Mouse (Mus musculus) midbrain, embryonic 14.5 days (tissue): ENCODE data around the gene Ebf4. TPM values are rescaled to one million over a fixed set of nuclear protein-coding genes. Genes with fewer than 3 reads are reported as not detected.
"Not testable (repeated sequence)": the region's sequence is repeated elsewhere in the genome, so short reads cannot be mapped to it uniquely, and the experiment has no call there.

ENCODE experiments used
- ATAC-seq: fragments of 200-750 bp; cut with Nextera tagmentation; 2 replicates; pipeline ENCODE4 v1.8.0; 2017; ENCODE audit warnings: moderate number of reproducible peaks, moderate library complexity; ENCODE audit not compliant: low FRiP score, low TSS enrichment
- DNase-seq: peaks from one replicate; pipeline ENCODE4 v3.0.0-alpha.2; 2015
- H3K27ac ChIP-seq: fragments of 300-500 bp; sonication (generic); replicated peaks from 2 replicates; pipeline ENCODE4 v1.5.1; 2014; ENCODE audit warnings: mild to moderate bottlenecking, low read depth, low read length, moderate library complexity
- H3K27me3 ChIP-seq: fragments of 300-500 bp; sonication (generic); 2 replicates; pipeline ENCODE4 v1.6.1; 2014; ENCODE audit warnings: low read length, control low read depth, mixed read lengths; ENCODE audit not compliant: control insufficient read depth, insufficient read depth
- H3K36me3 ChIP-seq: fragments of 300-500 bp; sonication (generic); 2 replicates; pipeline ENCODE4 v1.6.1; 2014; ENCODE audit warnings: low read length, control low read depth; ENCODE audit not compliant: control insufficient read depth, insufficient read depth
- H3K4me1 ChIP-seq: fragments of 300-500 bp; sonication (generic); 2 replicates; pipeline ENCODE4 v1.6.1; 2014; ENCODE audit warnings: mild to moderate bottlenecking, antibody characterized with exemption, low read length, control low read depth; ENCODE audit not compliant: control insufficient read depth, insufficient read depth
- H3K4me2 ChIP-seq: fragments of 300-500 bp; sonication (generic); 2 replicates; pipeline ENCODE4 v1.6.1; 2014; ENCODE audit warnings: mild to moderate bottlenecking, low read length, moderate library complexity
- H3K4me3 ChIP-seq: fragments of 300-500 bp; sonication (generic); replicated peaks from 2 replicates; pipeline ENCODE4 v1.5.1; 2014; ENCODE audit warnings: low read depth, low read length
- H3K9ac ChIP-seq: fragments of 300-500 bp; sonication (generic); replicated peaks from 2 replicates; pipeline ENCODE4 v1.6.1; 2014; ENCODE audit warnings: mild to moderate bottlenecking, low read length, moderate library complexity
- H3K9me3 ChIP-seq: fragments of 300-500 bp; sonication (generic); 2 replicates; pipeline ENCODE4 v1.6.1; 2016; ENCODE audit warnings: low read length, control low read depth, mixed read lengths; ENCODE audit not compliant: control insufficient read depth
- WGBS: fragments of 180-500 bp; shearing (Covaris S2); extraction: QIAGEN DNeasy Blood & Tissue Kit; methylation state at CpG from one replicate; pipeline ENCODE4 v1.1.7; 2014; 5-methylcytosine and 5-hydroxymethylcytosine counted together
- polyA plus RNA-seq: library from polyadenylated mRNA; unstranded; fragments of >200 nt; fragmentation: Nextera tagmentation; extraction: Ambion mirVana; gene quantifications from 2 replicates; pipeline ENCODE4 v1.2.1, GENCODE M21; 2014

Gene Ebf4
- polyA plus RNA-seq, 1 experiment from 2014 or later: 3.6 TPM

GRCm38 (mm10) chr2:130353889-130354288 lies 58.9 kb downstream of the Ebf4 start:
- no peak overlapping the region for H3K4me3 ChIP-seq
- no peak overlapping the region for H3K4me2 ChIP-seq
- no peaks in the 10 kb centered on the region for H3K36me3 ChIP-seq
- H3K9ac ChIP-seq: no peak overlapping the region
- DNase-seq: no peak
- H3K27ac ChIP-seq: no peak overlapping the region
- ATAC-seq: no peak
- WGBS: 73% methylated on average over 3 of the region's 3 CpGs
- peaks cover 8% of the 10 kb centered on the region for H3K4me1 ChIP-seq
- H3K27me3 ChIP-seq: no peaks in the 10 kb centered on the region
- no peaks in the 10 kb centered on the region for H3K9me3 ChIP-seq

- Histone ChIP-seq H3K27me3 (peaks cover 28% of the 10 kb centered on the region), H3K27ac (no peak overlapping the region), H3K9me3 (no peaks in the 10 kb centered on the region), H3K4me1 (peaks cover under 1% of the 10 kb centered on the region; the same call in 1 of the 2 replicates), H3K4me3 (no peak overlapping the region), H3K9ac (no peak overlapping the region), H3K4me2 (no peak overlapping the region), H3K36me3 (no peaks in the 10 kb centered on the region)
- DNase-seq: no peak
- 92% methylated on average over 5 of the region's 5 CpGs for WGBS
- ATAC-seq: no peak
Observed at GRCm38 (mm10) chr2:130357551-130357950, 62.6 kb downstream of the Ebf4 start.

GRCm38 (mm10) chr2:130358852-130359251 lies 63.9 kb downstream of the Ebf4 start:
- Histone ChIP-seq H3K27ac (no peak overlapping the region), H3K4me3 (no peak overlapping the region), H3K4me1 (no peaks in the 10 kb centered on the region), H3K9me3 (no peaks in the 10 kb centered on the region), H3K36me3 (no peaks in the 10 kb centered on the region), H3K27me3 (peaks cover 40% of the 10 kb centered on the region), H3K4me2 (no peak overlapping the region), H3K9ac (no peak overlapping the region)
- DNase-seq: no peak
- no peak for ATAC-seq
- WGBS: 31% methylated on average over 5 of the region's 5 CpGs

GRCm38 (mm10) chr2:130362511-130363026 lies 67.6 kb downstream of the Ebf4 start:
- WGBS: 2% methylated on average over 14 of the region's 14 CpGs
- no peak for ATAC-seq
- no peak overlapping the region for H3K4me3 ChIP-seq

GRCm38 (mm10) chr2:130365211-130366094 lies 70.5 kb downstream of the Ebf4 start:
- peak overlapping the region; percentile 34; the same call in 1 of the 2 replicates for H3K9ac ChIP-seq
- no peak for ATAC-seq
- WGBS: 7% methylated on average over 30 of the region's 30 CpGs

More at GRCm38 (mm10) chr2:130362511-130363026, 67.6 kb downstream of the Ebf4 start:
- peak; percentile 81 for DNase-seq
- Histone ChIP-seq H3K4me1 (0 out of 2 replicates have a peak, but pooled peaks cover 7% of the 10 kb centered on the region), H3K9me3 (no peaks in the 10 kb centered on the region), H3K27ac (no peak overlapping the region), H3K4me2 (no peak overlapping the region), H3K9ac (no peak overlapping the region), H3K27me3 (peaks cover 40% of the 10 kb centered on the region), H3K36me3 (no peaks in the 10 kb centered on the region)

GRCm38 (mm10) chr2:130367386-130367785 lies 72.4 kb downstream of the Ebf4 start:
- no peaks in the 10 kb centered on the region for H3K9me3 ChIP-seq
- 0 out of 2 replicates have a peak, but pooled peaks cover 7% of the 10 kb centered on the region for H3K4me1 ChIP-seq
- H3K4me2 ChIP-seq: no peak overlapping the region
- no peak overlapping the region for H3K4me3 ChIP-seq
- H3K27ac ChIP-seq: no peak overlapping the region
- 74% methylated on average over 4 of the region's 4 CpGs for WGBS
- no peaks in the 10 kb centered on the region for H3K36me3 ChIP-seq
- H3K9ac ChIP-seq: no peak overlapping the region
- DNase-seq (no peak), ATAC-seq (no peak)
- peaks cover 13% of the 10 kb centered on the region for H3K27me3 ChIP-seq

More at GRCm38 (mm10) chr2:130365211-130366094, 70.5 kb downstream of the Ebf4 start:
- H3K9me3 ChIP-seq: no peaks in the 10 kb centered on the region
- DNase-seq: peak; percentile 12
- H3K27me3 ChIP-seq: peaks cover 32% of the 10 kb centered on the region
- 0 out of 2 replicates have a peak, but pooled peaks cover 7% of the 10 kb centered on the region for H3K4me1 ChIP-seq
- no peaks in the 10 kb centered on the region for H3K36me3 ChIP-seq
- peak overlapping the region; percentile 54 for H3K4me2 ChIP-seq
- H3K4me3 ChIP-seq: peak overlapping the region; percentile 29
- H3K27ac ChIP-seq: no peak overlapping the region

GRCm38 (mm10) chr2:130373026-130373425 lies 78.1 kb downstream of the Ebf4 start:
- H3K27ac ChIP-seq, H3K27me3 ChIP-seq, H3K4me3 ChIP-seq, H3K9ac ChIP-seq, H3K4me2 ChIP-seq, DNase-seq, H3K36me3 ChIP-seq, H3K9me3 ChIP-seq, H3K4me1 ChIP-seq, ATAC-seq: not testable (repeated sequence)
- 64% methylated on average over 1 of the region's 1 CpGs for WGBS

- H3K36me3 ChIP-seq: no peaks in the 10 kb centered on the region
- H3K4me1 ChIP-seq: no peaks in the 10 kb centered on the region
- H3K9ac ChIP-seq: no peak overlapping the region
- no peak overlapping the region for H3K27ac ChIP-seq
- ATAC-seq (no peak), DNase-seq (no peak)
- H3K27me3 ChIP-seq: no peaks in the 10 kb centered on the region
- no peak overlapping the region for H3K4me2 ChIP-seq
- 85% methylated on average over 4 of the region's 4 CpGs for WGBS
- no peaks in the 10 kb centered on the region for H3K9me3 ChIP-seq
- H3K4me3 ChIP-seq: no peak overlapping the region
Observed at GRCm38 (mm10) chr2:130374951-130375350, 80.0 kb downstream of the Ebf4 start.
